Mouse (Mus musculus) midbrain, embryonic 14.5 days (tissue): ENCODE data around the gene Taok3. TPM values are rescaled to one million over a fixed set of nuclear protein-coding genes. Genes with fewer than 3 reads are reported as not detected.

Experiments
- ATAC-seq: fragments of 200-750 bp; cut with Nextera tagmentation; 2 replicates; pipeline ENCODE4 v1.8.0; 2017; ENCODE audit warnings: moderate number of reproducible peaks, moderate library complexity; ENCODE audit not compliant: low FRiP score, low TSS enrichment
- DNase-seq: peaks from one replicate; pipeline ENCODE4 v3.0.0-alpha.2; 2015
- H3K27ac ChIP-seq: fragments of 300-500 bp; sonication (generic); replicated peaks from 2 replicates; pipeline ENCODE4 v1.5.1; 2014; ENCODE audit warnings: mild to moderate bottlenecking, low read depth, low read length, moderate library complexity
- H3K27me3 ChIP-seq: fragments of 300-500 bp; sonication (generic); 2 replicates; pipeline ENCODE4 v1.6.1; 2014; ENCODE audit warnings: low read length, control low read depth, mixed read lengths; ENCODE audit not compliant: control insufficient read depth, insufficient read depth
- H3K36me3 ChIP-seq: fragments of 300-500 bp; sonication (generic); 2 replicates; pipeline ENCODE4 v1.6.1; 2014; ENCODE audit warnings: low read length, control low read depth; ENCODE audit not compliant: control insufficient read depth, insufficient read depth
- H3K4me1 ChIP-seq: fragments of 300-500 bp; sonication (generic); 2 replicates; pipeline ENCODE4 v1.6.1; 2014; ENCODE audit warnings: mild to moderate bottlenecking, antibody characterized with exemption, low read length, control low read depth; ENCODE audit not compliant: control insufficient read depth, insufficient read depth
- H3K4me2 ChIP-seq: fragments of 300-500 bp; sonication (generic); 2 replicates; pipeline ENCODE4 v1.6.1; 2014; ENCODE audit warnings: mild to moderate bottlenecking, low read length, moderate library complexity
- H3K4me3 ChIP-seq: fragments of 300-500 bp; sonication (generic); replicated peaks from 2 replicates; pipeline ENCODE4 v1.5.1; 2014; ENCODE audit warnings: low read depth, low read length
- H3K9ac ChIP-seq: fragments of 300-500 bp; sonication (generic); replicated peaks from 2 replicates; pipeline ENCODE4 v1.6.1; 2014; ENCODE audit warnings: mild to moderate bottlenecking, low read length, moderate library complexity
- H3K9me3 ChIP-seq: fragments of 300-500 bp; sonication (generic); 2 replicates; pipeline ENCODE4 v1.6.1; 2016; ENCODE audit warnings: low read length, control low read depth, mixed read lengths; ENCODE audit not compliant: control insufficient read depth
- WGBS: fragments of 180-500 bp; shearing (Covaris S2); extraction: QIAGEN DNeasy Blood & Tissue Kit; methylation state at CpG from one replicate; pipeline ENCODE4 v1.1.7; 2014; 5-methylcytosine and 5-hydroxymethylcytosine counted together
- polyA plus RNA-seq: library from polyadenylated mRNA; unstranded; fragments of >200 nt; fragmentation: Nextera tagmentation; extraction: Ambion mirVana; gene quantifications from 2 replicates; pipeline ENCODE4 v1.2.1, GENCODE M21; 2014

The Taok3 gene
- polyA plus RNA-seq, 1 experiment from 2014 or later: 52.6 TPM

DNA sequence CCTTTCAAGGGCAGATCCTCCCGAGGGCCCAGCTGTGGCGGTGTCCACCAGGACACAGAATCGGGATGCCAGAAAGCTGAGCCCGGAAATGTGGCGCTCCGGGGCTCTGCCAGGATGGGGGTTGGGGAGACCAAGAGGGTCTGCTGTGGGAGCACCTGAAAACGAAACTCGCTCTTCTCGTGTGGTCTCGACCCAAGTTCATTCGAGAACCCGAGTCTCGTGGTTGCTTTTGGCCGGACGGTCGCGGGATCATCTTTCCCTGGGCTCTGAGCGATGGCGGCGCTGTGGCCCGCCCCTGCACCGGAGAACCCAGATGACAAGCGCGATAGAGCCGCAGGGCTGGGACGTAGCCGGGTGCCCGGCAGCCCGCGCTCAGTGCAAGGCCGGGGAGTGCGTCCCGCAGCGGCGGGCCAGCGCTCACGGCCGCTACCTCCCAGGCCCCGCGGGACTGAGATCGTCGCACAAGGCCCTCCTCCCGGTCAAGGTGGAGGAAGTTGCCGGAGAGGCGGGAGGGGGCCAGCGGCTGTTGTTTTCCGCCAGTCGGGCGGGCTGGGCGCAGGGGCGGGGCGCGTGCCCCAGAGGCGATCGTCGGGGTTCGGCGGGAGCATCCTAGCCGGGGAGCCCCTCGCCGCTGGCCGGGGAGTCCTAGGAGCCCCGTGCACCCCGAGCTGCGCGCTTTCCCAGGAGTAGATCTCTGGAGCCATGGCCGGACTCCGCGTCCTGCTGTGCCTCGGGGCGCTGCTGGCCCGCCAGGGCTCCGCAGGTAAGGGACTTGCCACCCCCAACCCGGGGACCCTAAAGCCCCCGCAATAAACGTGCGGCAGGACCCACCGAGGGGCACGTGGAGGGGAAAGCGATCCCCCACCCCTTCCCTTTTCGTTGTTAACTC, 199.1 kb downstream of the Taok3 start, which contains the start of gene Vsig10:
Gene Vsig10 (plus strand): TSS at position 343 of the 889 bp plus-strand sequence.
- Histone ChIP-seq H3K9ac (peak within 1 kb of the TSS; percentile 65), H3K27me3 (peaks cover 11% of the 10 kb centered on the region), H3K4me2 (peak within 1 kb of the TSS; percentile 99), H3K27ac (no peak within 1 kb of the TSS), H3K4me1 (peaks cover 16% of the 10 kb centered on the region; the same call in 1 of the 2 replicates), H3K36me3 (no peaks in the 10 kb centered on the region), H3K9me3 (no peaks in the 10 kb centered on the region), H3K4me3 (peak within 1 kb of the TSS; percentile 65)
- ATAC-seq (peak; percentile 40; the same call in 1 of the 2 replicates), DNase-seq (peak; percentile 76)
- WGBS: under 1% methylated on average over 81 of the region's 81 CpGs

DNA sequence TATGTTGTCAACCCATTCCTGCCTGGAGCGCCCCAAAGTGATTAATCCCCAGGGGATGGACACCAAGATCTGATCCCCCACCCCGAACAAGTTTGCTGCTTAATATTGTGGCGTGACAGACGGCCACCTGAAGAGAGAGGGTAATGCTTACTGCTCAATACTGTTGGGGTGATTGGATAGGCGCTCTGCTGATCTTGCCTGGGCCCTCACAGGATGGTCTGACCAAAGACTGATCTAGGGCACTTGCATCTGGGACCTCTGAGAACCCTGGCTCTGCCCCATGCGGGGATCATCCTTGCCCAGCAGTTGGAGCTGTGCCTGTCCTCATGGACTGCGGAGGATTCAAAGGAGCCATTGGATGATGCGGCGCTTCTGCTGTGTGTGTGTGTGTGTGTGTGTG, 203.8 kb downstream of the Taok3 start:
- Histone ChIP-seq H3K9ac (no peak overlapping the region), H3K27me3 (peaks cover 8% of the 10 kb centered on the region), H3K4me2 (no peak overlapping the region), H3K4me3 (no peak overlapping the region), H3K27ac (no peak overlapping the region), H3K36me3 (no peaks in the 10 kb centered on the region), H3K4me1 (peaks cover 9% of the 10 kb centered on the region; the same call in 1 of the 2 replicates), H3K9me3 (no peaks in the 10 kb centered on the region)
- no peak for DNase-seq
- WGBS: 82% methylated on average over 9 of the region's 9 CpGs
- ATAC-seq: no peak

Other genes with a start within 250 kb of the Taok3 start
- gene Suds3, start 4.0 kb upstream of the Taok3 start, polyA plus RNA-seq: 52.9 and 83.1 TPM in 2 replicates
- 1,041 and 1,069 TPM in 2 replicates for gene Pebp1, start 167.5 kb downstream of the Taok3 start, polyA plus RNA-seq
- gene Vsig10, start 199.0 kb downstream of the Taok3 start, polyA plus RNA-seq: 0.24 and 1.3 TPM in 2 replicates
- gene Wsb2, start 237.2 kb downstream of the Taok3 start, polyA plus RNA-seq: 238 and 242 TPM in 2 replicates